Mouse (Mus musculus): ENCODE data around the gene Cd180. TPM values are rescaled to one million over a fixed set of nuclear protein-coding genes. Genes with fewer than 3 reads are reported as not detected.
"Not testable (repeated sequence)": the region's sequence is repeated elsewhere in the genome, so short reads cannot be mapped to it uniquely, and the experiment has no call there.

Gene Cd180
- polyA plus RNA-seq, 1 experiment: 31.6 TPM

DNA sequence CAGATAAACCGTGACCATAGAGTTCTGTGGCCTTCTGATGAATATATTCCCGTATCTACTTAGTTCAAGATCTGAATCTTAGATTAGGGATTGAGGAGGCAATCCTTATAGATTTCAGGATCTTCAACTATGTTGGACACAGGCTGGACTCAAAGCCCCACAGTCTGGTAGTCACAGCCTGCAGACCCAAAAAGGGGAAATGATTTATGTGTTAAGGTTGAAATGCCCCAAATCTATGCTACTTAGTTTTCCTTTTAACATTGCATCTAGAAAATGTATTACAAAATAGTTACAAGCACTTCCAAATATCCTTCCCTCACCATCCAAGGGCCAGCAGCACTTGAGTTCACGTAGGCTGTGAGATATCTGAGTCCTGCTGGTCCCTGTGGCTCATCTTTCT, 7.4 kb downstream of the Cd180 start:
- no peak for DNase-seq (ENCODE audit: low read depth in 1 of 2, low spot score in 2 of 2)
- Histone ChIP-seq H3K4me3 (ENCODE audit: extremely low read depth, insufficient read depth, insufficient read length) (0 out of 2 replicates have a peak overlapping the region, but pooled peaks have one; percentile 16), H3K27ac (ENCODE audit: insufficient read depth, low read length) (peak overlapping the region; percentile 74), H3K27me3 (ENCODE audit: control insufficient read depth, insufficient read depth, low read length) (no peaks in the 10 kb centered on the region), H3K36me3 (ENCODE audit: control insufficient read depth, insufficient read depth, low read length) (peaks cover 14% of the 10 kb centered on the region), H3K4me1 (ENCODE audit: control insufficient read depth, insufficient read depth, insufficient read length) (peaks cover 9% of the 10 kb centered on the region)
- TF ChIP-seq CTCF (IDR thresholded peaks at IDR 0.05; ENCODE audit: extremely low read depth, insufficient read depth, insufficient read length, insufficient replicate concordance) (no peak), POLR2A (IDR thresholded peaks at IDR 0.05; ENCODE audit: low read depth, low read length) (no peak)
- WGBS: 65% methylated on average over 3 of the region's 3 CpGs

GRCm38 (mm10) chr13:102716973-102717372, 23.6 kb downstream of the Cd180 start:
- 58% methylated on average over 1 of the region's 1 CpGs for whole genome bisulfite sequencing
- H3K27me3 ChIP-seq (ENCODE audit: control insufficient read depth, insufficient read depth, low read length): no peaks in the 10 kb centered on the region
- H3K4me1 ChIP-seq (ENCODE audit: control insufficient read depth, insufficient read depth, insufficient read length): no peaks in the 10 kb centered on the region; the same call in 1 of the 2 replicates
- H3K36me3 ChIP-seq (ENCODE audit: control insufficient read depth, insufficient read depth, low read length): peaks cover 3% of the 10 kb centered on the region; the same call in 1 of the 2 replicates
- no peak overlapping the region for H3K27ac ChIP-seq (ENCODE audit: insufficient read depth, low read length)
- DNase-seq (ENCODE audit: low read depth in 1 of 2, low spot score in 2 of 2): no peak
- H3K4me3 ChIP-seq (ENCODE audit: extremely low read depth, insufficient read depth, insufficient read length): no peak overlapping the region
- no peak for TF ChIP-seq CTCF (IDR thresholded peaks at IDR 0.05; ENCODE audit: extremely low read depth, insufficient read depth, insufficient read length, insufficient replicate concordance)
- no peak for TF ChIP-seq POLR2A (IDR thresholded peaks at IDR 0.05; ENCODE audit: low read depth, low read length)

DNA sequence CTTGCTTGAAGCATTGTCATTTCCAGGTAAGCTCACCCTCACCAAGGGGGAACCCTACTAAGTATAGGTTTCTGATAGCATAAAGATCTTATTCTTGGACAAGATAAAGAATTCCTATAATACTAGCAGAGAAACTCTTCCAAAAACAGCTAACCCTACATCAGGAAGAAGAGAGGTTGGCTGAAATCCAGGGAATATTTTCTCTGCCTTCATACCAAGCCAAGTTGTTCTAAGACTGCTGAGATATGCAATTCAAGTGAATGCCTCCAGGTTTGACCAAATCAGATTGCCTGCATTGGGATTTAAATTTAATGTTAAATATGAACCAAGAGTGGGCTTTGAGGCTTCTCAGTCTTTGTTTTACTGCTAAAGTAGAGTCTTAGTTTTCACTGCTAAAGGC, 32.1 kb downstream of the Cd180 start:
- no peak for DNase-seq (ENCODE audit: low read depth in 1 of 2, low spot score in 2 of 2)
- no peak overlapping the region for H3K27ac ChIP-seq (ENCODE audit: insufficient read depth, low read length)
- no peaks in the 10 kb centered on the region for H3K36me3 ChIP-seq (ENCODE audit: control insufficient read depth, insufficient read depth, low read length)
- no peaks in the 10 kb centered on the region for H3K27me3 ChIP-seq (ENCODE audit: control insufficient read depth, insufficient read depth, low read length)
- peaks cover 2% of the 10 kb centered on the region for H3K4me1 ChIP-seq (ENCODE audit: control insufficient read depth, insufficient read depth, insufficient read length)
- no peak for TF ChIP-seq CTCF (IDR thresholded peaks at IDR 0.05; ENCODE audit: extremely low read depth, insufficient read depth, insufficient read length, insufficient replicate concordance)
- TF ChIP-seq POLR2A (IDR thresholded peaks at IDR 0.05; ENCODE audit: low read depth, low read length): no peak
- no peak overlapping the region for H3K4me3 ChIP-seq (ENCODE audit: extremely low read depth, insufficient read depth, insufficient read length)

DNA sequence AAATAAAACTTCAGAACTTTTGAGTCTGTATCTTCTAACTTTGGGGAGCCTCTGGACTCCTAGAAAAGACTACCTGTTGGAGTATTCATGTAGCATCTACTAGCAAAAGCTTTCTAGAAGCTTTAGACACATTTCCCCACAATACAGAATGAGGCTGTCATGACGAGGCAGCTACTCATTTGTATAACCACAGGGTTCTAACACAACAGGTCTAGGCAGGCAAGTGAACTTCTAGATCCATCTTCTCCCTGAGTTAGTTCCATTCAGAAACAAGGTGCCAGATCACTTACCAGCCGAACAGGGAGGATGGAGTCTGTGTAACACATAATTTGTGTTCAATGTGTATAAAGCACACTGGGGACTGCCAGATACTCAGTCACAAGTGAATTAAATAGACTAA, 32.5 kb downstream of the Cd180 start:
- TF ChIP-seq POLR2A (IDR thresholded peaks at IDR 0.05; ENCODE audit: low read depth, low read length): no peak
- WGBS: 82% methylated on average over 2 of the region's 2 CpGs
- DNase-seq (ENCODE audit: low read depth in 1 of 2, low spot score in 2 of 2): no peak
- Histone ChIP-seq H3K4me1 (ENCODE audit: control insufficient read depth, insufficient read depth, insufficient read length) (peaks cover 2% of the 10 kb centered on the region), H3K27ac (ENCODE audit: insufficient read depth, low read length) (no peak overlapping the region), H3K36me3 (ENCODE audit: control insufficient read depth, insufficient read depth, low read length) (no peaks in the 10 kb centered on the region; the same call in 1 of the 2 replicates), H3K4me3 (ENCODE audit: extremely low read depth, insufficient read depth, insufficient read length) (no peak overlapping the region), H3K27me3 (ENCODE audit: control insufficient read depth, insufficient read depth, low read length) (no peaks in the 10 kb centered on the region)

DNA sequence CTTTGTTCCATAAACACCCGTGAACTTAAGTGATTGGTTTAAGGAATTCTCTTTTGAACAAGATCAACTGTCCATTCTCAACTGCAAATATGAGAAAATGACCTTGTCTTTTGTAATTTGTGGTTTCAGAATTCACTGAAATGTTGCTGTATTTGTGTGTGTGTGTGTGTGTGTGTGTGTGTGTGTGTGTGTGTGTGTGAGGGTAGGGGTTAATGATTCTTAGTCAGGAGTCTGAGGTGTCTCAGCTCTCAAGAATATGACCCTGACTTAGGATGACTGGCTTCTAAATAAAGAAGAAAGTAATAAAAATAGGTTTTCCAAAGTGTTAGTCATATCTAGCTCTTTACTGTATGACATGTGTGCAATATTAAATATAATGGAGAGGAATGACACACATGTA, 33.5 kb downstream of the Cd180 start:
- no peak overlapping the region for H3K27ac ChIP-seq (ENCODE audit: insufficient read depth, low read length)
- DNase-seq (ENCODE audit: low read depth in 1 of 2, low spot score in 2 of 2): no peak
- WGBS: 93% methylated on average over 1 of the region's 1 CpGs
- H3K4me3 ChIP-seq (ENCODE audit: extremely low read depth, insufficient read depth, insufficient read length): no peak overlapping the region
- TF ChIP-seq POLR2A (IDR thresholded peaks at IDR 0.05; ENCODE audit: low read depth, low read length): no peak
- no peak for TF ChIP-seq CTCF (IDR thresholded peaks at IDR 0.05; ENCODE audit: extremely low read depth, insufficient read depth, insufficient read length, insufficient replicate concordance)
- H3K36me3 ChIP-seq (ENCODE audit: control insufficient read depth, insufficient read depth, low read length): no peaks in the 10 kb centered on the region; the same call in 1 of the 2 replicates
- no peaks in the 10 kb centered on the region for H3K27me3 ChIP-seq (ENCODE audit: control insufficient read depth, insufficient read depth, low read length)
- H3K4me1 ChIP-seq (ENCODE audit: control insufficient read depth, insufficient read depth, insufficient read length): peaks cover 2% of the 10 kb centered on the region

DNA sequence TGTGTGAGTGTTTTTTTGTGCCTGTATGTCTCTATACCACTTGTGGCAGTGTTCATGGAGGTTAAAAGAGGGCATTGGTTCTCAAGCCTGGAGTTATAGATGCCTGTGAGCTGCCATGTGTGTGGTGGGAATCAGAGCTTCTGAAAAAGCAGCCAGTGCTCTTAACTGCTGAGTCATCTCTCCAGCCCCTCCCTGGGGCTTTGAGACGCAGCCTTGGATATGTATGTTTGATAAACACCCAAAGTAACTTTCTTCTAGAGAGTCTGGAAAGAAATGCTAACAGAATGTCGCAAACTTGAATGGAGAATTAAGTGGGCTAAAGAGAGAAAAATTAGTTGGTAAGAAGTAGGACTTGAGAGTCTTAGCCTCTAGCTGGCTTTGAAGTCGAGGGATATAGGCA, 34.7 kb downstream of the Cd180 start:
- DNase-seq (ENCODE audit: low read depth in 1 of 2, low spot score in 2 of 2): no peak
- Histone ChIP-seq H3K4me3 (ENCODE audit: extremely low read depth, insufficient read depth, insufficient read length) (no peak overlapping the region), H3K36me3 (ENCODE audit: control insufficient read depth, insufficient read depth, low read length) (no peaks in the 10 kb centered on the region; the same call in 1 of the 2 replicates), H3K4me1 (ENCODE audit: control insufficient read depth, insufficient read depth, insufficient read length) (peaks cover 2% of the 10 kb centered on the region), H3K27ac (ENCODE audit: insufficient read depth, low read length) (no peak overlapping the region), H3K27me3 (ENCODE audit: control insufficient read depth, insufficient read depth, low read length) (no peaks in the 10 kb centered on the region)
- TF ChIP-seq POLR2A (IDR thresholded peaks at IDR 0.05; ENCODE audit: low read depth, low read length): no peak
- no peak for TF ChIP-seq CTCF (IDR thresholded peaks at IDR 0.05; ENCODE audit: extremely low read depth, insufficient read depth, insufficient read length, insufficient replicate concordance)
- WGBS: 77% methylated on average over 3 of the region's 3 CpGs

DNA sequence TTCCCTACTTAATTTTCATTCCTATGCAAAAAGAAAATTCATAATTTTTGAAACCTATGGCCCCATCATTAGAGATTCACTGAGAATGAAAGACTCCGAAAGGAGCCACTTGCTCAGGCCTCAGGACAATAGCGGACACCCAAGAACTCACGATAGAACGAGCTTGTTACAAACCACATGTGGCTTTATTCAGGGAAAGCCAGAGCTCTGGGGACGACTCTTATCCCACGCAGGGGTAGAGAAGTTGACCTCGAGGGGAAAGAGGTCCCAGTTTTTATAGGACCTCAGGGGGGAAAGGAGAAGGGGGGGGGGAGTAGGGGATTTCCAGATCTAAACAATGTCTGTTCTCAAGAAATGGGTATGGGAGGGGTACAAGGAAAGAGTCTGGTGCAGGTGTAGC, 35.6 kb downstream of the Cd180 start:
- H3K27me3 ChIP-seq (ENCODE audit: control insufficient read depth, insufficient read depth, low read length); H3K27ac ChIP-seq (ENCODE audit: insufficient read depth, low read length); H3K36me3 ChIP-seq (ENCODE audit: control insufficient read depth, insufficient read depth, low read length); DNase-seq (ENCODE audit: low read depth in 1 of 2, low spot score in 2 of 2); H3K4me1 ChIP-seq (ENCODE audit: control insufficient read depth, insufficient read depth, insufficient read length); H3K4me3 ChIP-seq (ENCODE audit: extremely low read depth, insufficient read depth, insufficient read length): not testable (repeated sequence)
- 86% methylated on average over 7 of the region's 7 CpGs for WGBS

All from spleen, adult 2 months (tissue).